Mouse (Mus musculus) kidney, adult 8-10 months (tissue): Measurements from ENCODE around the gene Camta1.
A peak's percentile ranks its signal among the peaks of the same experiment; 100 is the strongest.

ENCODE experiments used
- DNase-seq, 2 experiments: peaks; one replicate each; pipeline ENCODE4 v3.0.0; 2022

Camta1 gene

GRCm38 (mm10) chr4:151861806-151862739 lies at the start of gene Camta1:
Gene Camta1 (minus strand): TSS chr4:151861876.
- peak; percentile 99 to 100 for DNase-seq

GRCm38 (mm10) chr4:151908809-151909208 lies 47.1 kb upstream of the Camta1 start:
- DNase-seq: no peak

GRCm38 (mm10) chr4:151907577-151908343 lies 46.1 kb upstream of the Camta1 start:
- DNase-seq: no peak

- no peak for DNase-seq
Measured at GRCm38 (mm10) chr4:151905621-151906020, 43.9 kb upstream of the Camta1 start.

GRCm38 (mm10) chr4:151904098-151904497 lies 42.4 kb upstream of the Camta1 start:
- DNase-seq: peak; percentile 12 to 35

- DNase-seq: peak; percentile 74 to 86
Measured at GRCm38 (mm10) chr4:151902689-151903241, 41.1 kb upstream of the Camta1 start.

GRCm38 (mm10) chr4:151902046-151902688 lies 40.5 kb upstream of the Camta1 start:
- DNase-seq: no peak

- DNase-seq: peak; percentile 8 to 55
Measured at GRCm38 (mm10) chr4:151901422-151901821, 39.7 kb upstream of the Camta1 start.

- DNase-seq: no peak
Measured at GRCm38 (mm10) chr4:151900735-151901134, 39.1 kb upstream of the Camta1 start.

- no peak for DNase-seq
Measured at GRCm38 (mm10) chr4:151899707-151900384, 38.2 kb upstream of the Camta1 start.

GRCm38 (mm10) chr4:151898600-151899245 lies 37.0 kb upstream of the Camta1 start:
- DNase-seq: no peak

GRCm38 (mm10) chr4:151897069-151897617 lies 35.5 kb upstream of the Camta1 start:
- DNase-seq: no peak

- no peak for DNase-seq
Measured at GRCm38 (mm10) chr4:151895624-151896023, 33.9 kb upstream of the Camta1 start.

- no peak for DNase-seq
Measured at GRCm38 (mm10) chr4:151894926-151895325, 33.2 kb upstream of the Camta1 start.

- peak in 1 of 2 experiments; percentile 13 for DNase-seq
Measured at GRCm38 (mm10) chr4:151893241-151893640, 31.6 kb upstream of the Camta1 start.

GRCm38 (mm10) chr4:151881590-151881989 lies 19.9 kb upstream of the Camta1 start:
- no peak for DNase-seq

GRCm38 (mm10) chr4:151880044-151880690 lies 18.5 kb upstream of the Camta1 start:
- DNase-seq: no peak

GRCm38 (mm10) chr4:151876400-151876799 lies 14.7 kb upstream of the Camta1 start:
- no peak for DNase-seq

- DNase-seq: no peak
Measured at GRCm38 (mm10) chr4:151863511-151863910, 1.8 kb upstream of the Camta1 start.

GRCm38 (mm10) chr4:151861471-151861805 lies 238 bp downstream of the Camta1 start:
- no peak for DNase-seq
